Mouse (Mus musculus): ENCODE results near the gene Ly6c1.
"Not testable (repeated sequence)": the region's sequence is repeated elsewhere in the genome, so short reads cannot be mapped to it uniquely, and the experiment has no call there.

Gene Ly6c1

DNA sequence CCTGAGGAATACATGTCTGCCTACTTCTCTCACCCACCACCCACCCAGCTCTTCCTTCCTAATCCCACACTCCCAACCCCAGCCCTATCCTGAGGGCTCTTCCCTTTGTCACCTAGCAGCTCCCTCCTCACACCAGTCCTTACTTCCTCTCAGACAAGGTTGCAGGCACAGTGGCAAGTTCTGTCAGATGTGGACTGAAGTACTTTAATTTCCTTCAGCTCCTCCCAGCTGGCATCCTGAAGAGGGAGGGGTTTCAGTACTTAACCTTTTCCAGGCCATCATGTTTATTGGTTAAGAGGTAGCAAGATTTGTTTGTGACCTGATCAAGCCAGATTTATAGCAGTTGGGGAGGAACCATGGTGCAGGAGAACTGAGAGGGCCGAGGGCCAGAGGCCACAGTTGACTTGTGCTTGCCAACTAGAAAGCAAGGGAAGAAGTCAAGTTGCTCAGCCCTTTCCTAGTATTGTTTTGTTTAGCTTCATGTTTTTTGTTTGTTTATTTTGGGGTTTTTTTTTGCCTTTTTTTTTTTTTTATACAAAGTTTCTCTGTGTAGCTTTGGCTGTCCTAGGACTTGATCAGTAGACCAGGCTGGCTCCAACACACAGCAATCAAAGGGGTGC lies at the start of gene Ly6c1:
TSS of gene Ly6c1 (minus strand) at position 189 of the 620 bp plus-strand sequence.
- DNase-seq, result not testable (repeated sequence)

DNA sequence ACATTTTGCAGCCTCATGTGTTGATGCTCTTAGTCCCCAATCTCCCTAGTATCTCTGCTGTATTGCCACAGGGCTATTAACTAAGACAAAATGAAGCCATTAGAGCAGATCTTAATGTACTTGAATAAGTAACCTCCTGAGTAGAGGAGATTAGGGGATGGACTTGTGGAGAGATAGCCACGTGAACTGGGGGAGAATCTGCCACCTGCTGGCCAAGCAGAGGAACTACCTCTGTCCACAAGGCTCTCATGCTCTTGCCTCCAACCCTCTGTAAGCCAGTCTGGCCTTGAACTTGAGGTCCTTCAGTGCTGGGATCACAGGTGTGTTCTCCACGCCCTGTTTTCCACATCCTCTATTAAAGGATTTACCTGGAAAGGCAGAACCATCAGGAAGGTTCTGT lies 39.4 kb upstream of the Ly6c1 start:
- not testable (repeated sequence) for DNase-seq

DNA sequence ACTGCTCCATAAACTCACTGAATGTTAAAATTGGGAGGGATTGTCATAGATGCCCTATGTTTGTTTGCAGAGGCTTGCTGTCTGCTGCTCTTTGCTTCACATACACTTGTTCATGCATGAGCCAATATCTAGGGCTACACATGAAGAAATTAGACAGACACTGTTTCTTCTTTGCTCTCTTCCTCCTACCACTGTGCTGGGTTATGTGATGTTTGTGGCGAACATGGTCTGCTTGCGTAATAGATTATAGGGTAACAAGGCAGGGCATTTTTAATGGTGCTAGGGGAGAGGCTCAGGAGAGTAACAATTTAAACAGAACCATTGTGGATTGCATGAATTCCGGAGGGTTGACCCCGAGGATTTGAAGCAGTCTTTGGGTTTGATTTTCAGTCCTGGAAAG lies 21.3 kb upstream of the Ly6c1 start:
- DNase-seq, result no peak

DNA sequence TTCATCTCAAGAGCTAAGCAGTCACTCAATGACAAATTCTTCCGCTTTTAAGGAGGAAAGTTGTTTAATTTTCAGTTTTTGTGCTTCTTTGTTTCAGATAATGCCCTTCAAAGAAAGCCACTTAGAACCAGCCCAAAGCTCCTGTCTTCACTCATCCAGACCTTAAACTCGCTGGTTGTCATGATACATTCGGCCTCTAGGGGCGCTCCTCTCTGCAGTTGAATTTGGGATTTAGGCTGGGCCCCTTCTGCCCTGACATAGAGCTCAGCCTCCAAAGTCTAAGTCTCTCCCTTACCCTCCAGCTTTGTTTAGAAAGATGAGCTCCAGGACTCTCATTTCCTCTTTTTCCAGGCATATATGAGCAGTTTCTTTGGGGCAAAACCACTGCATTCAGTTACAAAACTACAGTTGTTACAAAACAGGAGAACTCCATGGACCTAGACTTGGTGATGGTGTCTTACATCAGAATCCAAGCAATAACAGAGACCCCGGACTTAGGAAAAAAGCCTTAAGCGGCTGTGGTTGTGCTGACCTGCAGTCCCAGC lies 13.5 kb upstream of the Ly6c1 start:
- peak; percentile 80 for DNase-seq

DNA sequence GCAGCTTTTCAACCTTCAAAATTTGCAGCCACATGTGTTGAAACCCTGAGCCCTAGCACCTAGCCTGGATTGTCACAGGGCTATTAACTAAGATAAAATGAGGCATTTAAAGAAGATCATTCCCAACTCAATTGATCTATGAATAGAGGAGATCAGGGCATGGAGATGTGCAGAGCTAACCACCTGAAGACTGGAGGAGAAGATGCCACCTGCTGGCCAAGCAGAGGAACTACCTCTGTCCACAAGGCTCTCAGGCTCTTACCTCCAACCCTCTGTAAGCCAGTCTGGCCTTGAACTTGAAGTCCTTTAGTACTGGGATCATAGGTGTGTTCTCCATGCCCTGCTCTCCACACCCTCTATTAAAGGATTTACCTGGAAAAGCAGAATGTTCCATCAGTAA lies 11.9 kb upstream of the Ly6c1 start:
- peak; percentile 65 for DNase-seq

DNA sequence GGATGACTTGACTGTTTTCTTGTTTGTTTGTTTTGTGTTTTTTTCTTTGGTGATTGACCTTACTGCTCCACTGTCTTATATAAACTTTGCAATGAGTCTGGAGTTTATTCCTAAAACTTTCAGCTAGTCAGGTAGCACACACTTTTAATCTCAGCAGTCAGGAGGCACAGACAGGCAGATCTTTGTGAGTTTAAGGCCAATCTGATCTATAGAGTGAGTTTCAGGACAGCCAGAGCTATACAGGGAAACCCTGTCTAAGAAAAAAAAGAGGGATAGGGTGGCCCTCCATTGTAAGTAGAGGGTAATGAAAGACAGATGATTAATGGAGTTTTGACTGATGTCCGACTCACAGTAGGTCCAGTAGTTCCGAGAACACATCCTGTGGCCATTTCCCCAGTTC lies 7.4 kb upstream of the Ly6c1 start:
- no peak for DNase-seq

DNA sequence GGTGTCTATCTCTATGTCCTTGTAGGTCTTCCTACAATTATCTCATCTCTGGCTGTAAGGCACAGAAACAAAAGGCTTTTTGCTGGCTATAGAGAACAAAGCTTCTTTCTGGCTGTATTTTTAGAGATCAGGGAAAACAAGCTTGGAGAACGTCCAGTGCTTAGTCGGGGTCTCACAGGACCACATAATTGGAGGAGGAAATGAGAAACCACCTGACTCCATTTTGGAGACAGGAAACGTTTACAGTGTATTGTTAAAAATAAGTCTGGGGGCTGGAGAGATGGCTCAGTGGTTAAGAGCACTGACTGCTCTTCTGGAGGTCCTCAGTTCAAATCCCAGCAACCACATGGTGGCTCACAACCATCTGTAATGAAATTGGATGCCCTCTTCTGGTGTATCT lies 6.8 kb upstream of the Ly6c1 start:
- DNase-seq, result not testable (repeated sequence)

DNA sequence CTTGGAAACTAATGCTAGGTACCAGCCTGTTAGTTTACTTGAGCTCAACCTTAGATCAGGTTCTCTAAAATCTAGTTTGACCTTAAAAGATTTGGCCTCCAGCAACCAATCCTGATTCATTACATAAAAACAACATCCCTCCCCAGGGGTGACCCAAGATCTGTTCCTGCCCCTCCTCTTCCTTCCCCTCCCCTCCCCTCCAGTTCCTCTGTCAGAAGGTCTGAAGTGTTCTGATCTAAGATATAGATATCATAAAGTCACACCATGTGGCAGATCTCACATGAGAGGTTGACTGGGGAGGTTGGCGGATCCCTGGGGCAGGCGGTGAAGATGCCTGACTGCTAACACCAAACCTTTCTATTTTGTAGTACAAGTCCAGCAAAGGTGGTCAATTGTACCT lies 3.8 kb upstream of the Ly6c1 start:
- DNase-seq, result not testable (repeated sequence)

DNA sequence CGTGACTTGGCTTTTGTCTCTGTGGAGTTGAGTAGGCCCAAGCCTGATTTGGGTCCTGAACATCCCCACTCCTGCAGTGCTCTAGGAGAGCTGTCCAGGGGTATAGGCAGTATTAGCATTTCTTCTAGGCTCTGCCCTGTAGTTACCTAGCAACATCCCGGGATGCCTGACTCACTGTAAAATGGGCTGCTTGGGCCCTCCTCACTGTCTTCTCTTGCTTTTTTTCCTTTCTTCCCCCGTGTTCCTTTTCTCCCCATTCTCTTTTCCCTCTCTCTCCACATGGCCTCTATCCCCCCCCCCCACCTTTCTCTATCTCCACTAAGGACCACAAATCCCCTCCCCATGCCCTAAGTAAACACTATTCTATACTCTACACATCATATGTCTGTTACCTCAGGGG lies 2.5 kb upstream of the Ly6c1 start:
- DNase-seq, result not testable (repeated sequence)

DNA sequence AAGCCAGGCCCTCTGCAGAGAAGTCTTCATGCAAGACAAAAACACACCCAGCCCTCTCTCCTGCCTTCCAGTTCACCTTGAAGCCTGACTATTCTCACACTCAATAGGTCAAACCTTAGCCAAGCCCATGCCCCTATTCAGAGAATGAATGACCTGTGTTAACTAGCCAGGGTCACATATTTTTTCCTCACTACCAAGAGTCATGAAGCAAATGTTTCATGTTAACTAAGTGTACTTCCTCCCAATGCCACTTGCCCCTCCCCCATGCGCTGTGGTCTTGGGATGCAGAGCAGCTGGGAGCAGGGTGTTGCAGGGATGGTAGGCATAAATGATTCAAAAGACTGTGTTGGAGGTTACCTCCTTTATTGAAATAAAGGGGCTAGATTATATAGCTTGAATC lies 2.0 kb upstream of the Ly6c1 start:
- DNase-seq, result not testable (repeated sequence)

DNA sequence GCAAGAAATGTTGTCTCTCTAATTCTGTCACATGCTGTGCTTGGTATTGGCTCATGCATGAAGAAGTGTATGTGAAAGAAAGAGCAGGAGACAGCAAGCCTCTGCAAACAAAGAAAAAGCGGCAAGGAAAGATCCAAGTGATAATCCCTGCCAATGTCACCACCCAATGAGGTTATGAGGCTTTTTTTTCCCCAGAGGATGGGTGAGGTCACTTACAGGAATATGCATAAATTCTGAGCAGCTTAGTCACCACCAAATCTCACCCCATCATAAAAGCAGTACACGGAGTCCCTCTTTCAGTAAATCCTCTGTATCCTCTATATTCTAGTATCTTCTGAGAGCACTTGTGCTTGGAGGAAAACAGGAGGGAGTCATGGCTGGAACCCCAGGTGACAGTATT lies 1.2 kb upstream of the Ly6c1 start:
- not testable (repeated sequence) for DNase-seq

DNA sequence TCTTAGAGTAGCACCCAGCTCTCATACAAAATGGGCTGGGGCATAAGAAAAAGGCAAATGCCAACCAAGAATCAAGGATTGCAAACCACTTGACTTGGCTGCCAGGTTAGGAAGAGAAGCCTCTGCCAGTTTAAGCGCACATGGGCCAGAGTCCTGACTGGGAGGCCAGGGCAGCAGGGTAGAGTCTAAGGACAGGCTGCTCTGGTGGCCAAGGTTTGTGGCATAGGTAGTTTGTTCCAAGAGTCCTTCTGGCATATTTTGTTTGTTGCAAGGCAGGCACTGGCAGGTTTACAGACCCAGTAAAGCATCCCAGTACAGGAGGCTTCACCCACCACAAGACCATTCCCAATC lies 685 bp downstream of the Ly6c1 start:
- not testable (repeated sequence) for DNase-seq

DNA sequence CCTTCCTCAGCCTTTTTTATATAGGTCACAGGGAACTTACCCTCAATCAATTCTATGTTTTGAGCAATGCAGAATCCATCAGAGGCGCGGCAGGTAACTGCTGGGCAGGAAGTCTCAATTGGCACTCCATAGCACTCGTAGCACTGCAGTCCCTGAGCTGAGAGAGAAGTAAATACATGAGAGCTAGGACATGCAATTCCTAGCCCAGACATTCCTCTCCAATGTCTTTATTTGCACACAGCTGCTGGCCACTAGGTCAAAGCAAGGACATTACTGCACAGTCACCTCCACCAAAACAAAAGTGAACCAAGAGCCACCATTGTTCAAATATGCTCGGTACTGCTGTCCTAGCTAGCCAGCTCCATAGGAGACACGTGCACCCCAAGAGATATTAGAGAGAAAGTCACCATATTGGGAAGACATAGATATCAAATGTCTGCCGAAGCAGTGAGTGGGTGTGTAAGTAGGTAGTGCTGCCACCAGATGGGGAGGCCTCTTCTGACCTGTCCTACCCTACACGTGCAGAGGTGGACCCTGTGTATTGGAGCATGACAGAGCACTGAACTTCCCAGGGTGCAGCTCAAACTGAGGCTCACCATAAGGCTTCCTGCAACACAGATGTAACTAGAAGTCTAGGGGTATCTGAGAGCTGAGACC lies 1.2 kb downstream of the Ly6c1 start:
- DNase-seq, result not testable (repeated sequence)

DNA sequence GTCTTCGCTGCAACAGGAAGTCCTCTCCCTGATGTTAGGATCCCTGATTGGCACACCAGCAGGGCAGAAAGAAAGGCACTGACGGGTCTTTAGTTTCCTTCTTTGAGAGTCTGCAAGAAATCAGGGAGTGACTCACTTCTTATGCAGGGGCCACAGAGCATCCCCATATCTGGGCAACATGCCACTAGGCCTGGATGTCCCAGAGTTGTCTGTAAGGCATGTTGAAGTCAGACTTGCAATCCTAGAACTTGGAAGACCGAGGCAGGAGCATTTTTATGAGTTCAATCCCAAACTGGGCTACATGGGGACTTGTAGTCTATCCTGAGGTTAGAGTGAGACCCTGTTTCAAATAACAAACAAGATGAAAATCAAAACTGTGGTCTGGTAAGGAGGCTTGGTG lies 3.1 kb downstream of the Ly6c1 start:
- DNase-seq, result not testable (repeated sequence)

DNA sequence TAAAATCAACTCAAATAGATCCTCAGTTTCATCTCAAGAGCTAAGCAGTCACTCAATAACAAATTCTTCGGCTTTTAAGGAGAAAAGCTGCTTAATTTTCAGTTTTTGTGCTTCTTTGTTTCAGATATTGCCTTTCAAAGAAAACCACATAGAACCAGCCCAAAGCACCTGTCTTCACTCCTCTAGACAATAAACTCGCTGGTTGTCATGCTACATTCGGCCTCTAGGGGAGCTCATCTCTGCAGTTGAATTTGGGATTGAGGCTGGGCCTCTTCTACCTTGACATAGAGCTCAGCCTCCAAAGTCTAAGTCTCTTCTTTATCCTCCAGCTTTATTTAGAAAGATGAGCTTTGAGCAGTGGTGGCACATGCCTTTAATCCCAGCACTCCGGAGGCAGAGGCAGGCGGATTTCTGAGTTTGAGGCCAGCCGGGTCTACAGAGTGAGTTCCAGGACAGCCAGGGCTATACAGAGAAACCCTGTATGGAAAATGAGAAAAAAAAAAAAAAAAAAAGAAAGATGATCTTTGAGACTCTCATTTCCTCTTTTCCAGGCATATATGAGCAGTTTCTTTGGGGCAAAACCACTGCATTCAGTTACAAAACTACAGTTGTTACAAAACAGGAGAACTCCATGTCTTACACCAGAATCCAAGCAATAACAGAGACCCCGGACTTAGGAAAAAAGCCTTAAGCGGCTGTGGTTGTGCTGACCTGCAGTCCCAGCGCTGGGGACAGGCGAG lies 27.4 kb downstream of the Ly6c1 start:
- DNase-seq, result not testable (repeated sequence)

DNA sequence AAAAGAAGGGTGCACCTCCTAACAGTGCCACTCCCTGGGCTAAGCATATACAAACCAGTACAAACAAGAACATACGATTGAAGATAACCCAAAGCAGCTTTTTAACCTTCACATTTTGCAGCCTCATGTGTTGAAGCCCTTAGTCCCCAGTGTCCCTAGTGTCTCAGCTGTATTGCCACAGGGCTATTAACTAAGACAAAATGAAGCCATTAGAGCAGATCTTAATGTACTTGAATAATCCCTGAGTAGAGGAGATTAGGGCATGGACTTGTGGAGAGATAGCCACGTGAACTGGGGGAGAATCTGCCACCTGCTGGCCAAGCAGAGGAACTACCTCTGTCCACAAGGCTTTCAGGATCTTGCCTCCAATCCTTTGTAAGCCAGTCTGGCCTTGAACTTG lies 29.2 kb downstream of the Ly6c1 start:
- DNase-seq, result not testable (repeated sequence)

Data from lung, postnatal 14 days (tissue).